Mouse (Mus musculus) gastrocnemius, postnatal 36 days (tissue): ENCODE results near the gene Klf13. TPM values are rescaled to one million over a fixed set of nuclear protein-coding genes. Genes with fewer than 3 reads are reported as not detected.
A peak's percentile ranks its signal among the peaks of the same experiment; 100 is the strongest.

ENCODE experiments used
- DNase-seq, 2 experiments: peaks; one replicate each; pipeline ENCODE4 v3.0.0; 2022
- intact Hi-C: fragments of 180-260 bp; cut with DNase I; formaldehyde crosslinking; loops from one replicate; pipeline ENCODE4 v1.15.1; 2025
- long read RNA-seq, 2 experiments: library from polyadenylated mRNA; stranded (forward); transcript quantifications; one replicate each; pipeline ENCODE4 v2.0.0; 2021
- total RNA-seq, 2 experiments: library from RNA; stranded (reverse); gene quantifications; 2 replicates each; pipeline ENCODE4 v1.2.3; 2021

Gene Klf13
- total RNA-seq, result 10 to 100 TPM; 42.3 to 47.7 TPM
- long read RNA-seq, experiment 1, full-length matches to known transcripts, result 2 of 18 reads
- long read RNA-seq, experiment 1, partial matches to known transcripts, result 3 of 18 reads
- long read RNA-seq, experiment 1, other reads (novel, unspliced or antisense), result 13 of 18 reads
- long read RNA-seq, experiment 2, full-length matches to known transcripts, result 6 of 26 reads
- long read RNA-seq, experiment 2, partial matches to known transcripts, result 2 of 26 reads
- long read RNA-seq, experiment 2, other reads (novel, unspliced or antisense), result 18 of 26 reads

DNA sequence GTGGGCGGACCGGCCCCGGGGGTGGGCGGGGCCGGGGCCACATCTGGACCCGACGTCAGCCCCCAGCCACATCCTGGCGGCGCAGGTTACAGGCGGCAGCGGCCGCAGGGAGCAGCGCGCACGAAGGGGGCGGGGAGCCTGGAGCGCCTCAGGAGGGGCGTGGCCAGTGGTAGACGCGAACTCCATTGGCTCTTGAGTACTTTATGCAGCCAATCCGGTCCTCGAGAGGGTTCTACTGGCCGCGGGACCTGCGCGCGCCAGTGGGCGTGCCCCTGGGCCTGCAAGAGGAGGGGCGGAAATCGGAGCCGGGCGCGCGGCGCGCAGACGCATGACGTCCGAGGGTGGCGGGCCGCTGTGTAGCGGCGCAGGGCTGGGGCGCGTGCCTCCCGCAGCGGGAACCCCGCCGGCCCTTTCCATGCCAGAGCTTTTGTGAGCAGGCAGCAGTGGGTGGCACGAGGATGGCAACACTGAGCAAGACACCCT, at the start of gene Klf13:
Gene Klf13 (minus strand): TSS at position 2 of the 483 bp plus-strand sequence.
- DNase-seq, result peak; percentile 92 to 95
- intact Hi-C loops, result loop anchor here (5.0 kb wide), 4 partner anchors 42 to 453 kb away; partner anchors contain the start of genes Mcee and Mphosph10

DNA sequence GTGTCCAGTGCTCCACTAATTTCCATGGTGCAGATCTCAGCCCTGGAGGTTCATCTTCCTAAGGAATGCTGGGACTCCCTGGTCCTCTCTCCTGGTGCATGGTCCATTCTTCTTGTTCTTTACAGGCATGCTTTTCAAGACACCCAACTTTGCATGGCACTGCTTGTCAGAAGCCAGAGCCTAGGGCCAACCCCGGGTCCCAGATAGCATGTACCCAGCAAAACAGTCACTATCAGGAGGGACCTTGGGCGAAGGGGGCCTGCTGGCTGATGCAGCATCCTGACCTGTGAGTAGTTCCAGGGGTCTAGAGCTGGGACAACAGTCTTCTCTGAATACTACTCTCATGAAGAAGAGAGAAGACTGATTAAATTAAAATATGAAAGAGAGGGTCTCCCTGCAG, 49.7 kb upstream of the Klf13 start:
- intact Hi-C loops, result no loop called here
- DNase-seq, result no peak

DNA sequence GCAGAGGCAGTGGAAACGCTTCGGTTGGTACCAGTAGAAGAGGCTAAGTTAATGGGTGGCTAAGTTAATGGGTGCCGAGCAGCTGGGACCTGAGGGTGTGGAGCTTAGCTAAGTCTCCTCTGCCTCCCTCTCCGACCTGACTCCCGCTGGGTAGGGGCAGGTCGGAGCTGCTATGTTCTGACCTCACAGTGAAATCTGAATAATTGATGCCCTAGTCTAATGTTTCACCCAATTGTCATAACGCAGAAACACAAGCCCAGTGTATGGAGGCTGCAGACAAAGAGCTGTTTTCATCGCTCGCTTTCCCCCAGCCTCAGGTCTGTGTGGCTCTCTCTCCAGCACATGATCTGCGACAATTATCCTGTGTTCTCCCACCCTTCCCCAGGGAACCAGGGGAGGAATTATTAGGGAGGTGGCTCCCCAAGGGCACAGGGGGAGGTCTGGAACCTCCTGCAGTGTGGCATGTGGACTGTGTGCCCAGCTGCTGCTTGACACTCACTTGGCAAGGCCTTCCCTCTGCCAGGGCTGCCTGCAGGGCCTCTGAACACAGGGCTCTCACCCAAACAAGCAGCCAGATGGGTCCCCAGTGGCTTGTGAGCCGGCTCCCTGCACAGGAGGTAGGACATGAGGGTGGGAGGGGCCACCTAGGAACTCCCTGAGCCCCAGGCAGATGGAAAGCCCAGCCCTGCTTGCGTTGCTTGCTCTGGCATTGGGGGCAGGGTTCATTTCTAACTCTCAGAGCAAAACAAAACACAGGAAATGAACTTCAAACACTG, 47.9 kb upstream of the Klf13 start:
- intact Hi-C loops, result no loop called here
- no peak for DNase-seq

DNA sequence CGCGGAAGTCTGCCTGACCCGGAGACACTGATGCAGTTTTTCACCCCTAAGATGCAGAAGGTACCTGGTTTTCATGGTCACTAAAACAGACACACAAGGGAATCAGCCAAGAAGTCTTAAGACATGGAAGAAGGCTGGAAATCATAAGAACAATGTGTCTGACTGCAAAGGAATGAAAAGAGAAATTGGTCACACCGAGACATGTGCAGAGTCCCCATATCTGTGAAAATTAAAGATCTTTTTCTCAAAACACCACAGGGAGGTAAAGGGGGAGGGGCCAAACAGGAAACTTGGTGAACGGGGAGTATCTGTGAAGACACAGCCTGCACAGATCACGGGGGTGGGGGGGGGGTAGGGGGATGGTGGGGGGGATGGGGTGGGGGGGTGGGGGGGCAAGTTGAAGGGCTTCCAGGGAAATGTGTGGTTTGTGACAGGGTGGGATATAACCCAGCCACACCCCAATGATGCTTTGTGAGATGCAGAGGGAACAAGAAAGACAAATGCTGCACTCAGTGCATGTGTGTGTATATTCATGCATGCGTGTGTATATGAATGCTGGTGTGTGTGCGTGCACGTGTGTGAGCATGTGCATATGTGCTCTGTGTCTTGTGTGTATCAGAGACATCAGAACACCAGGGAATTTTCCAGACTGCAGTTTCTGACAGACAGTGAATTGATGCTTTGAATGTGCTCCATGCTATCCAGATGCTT, 47.1 kb upstream of the Klf13 start:
- DNase-seq, result no peak
- intact Hi-C loops, result no loop called here

DNA sequence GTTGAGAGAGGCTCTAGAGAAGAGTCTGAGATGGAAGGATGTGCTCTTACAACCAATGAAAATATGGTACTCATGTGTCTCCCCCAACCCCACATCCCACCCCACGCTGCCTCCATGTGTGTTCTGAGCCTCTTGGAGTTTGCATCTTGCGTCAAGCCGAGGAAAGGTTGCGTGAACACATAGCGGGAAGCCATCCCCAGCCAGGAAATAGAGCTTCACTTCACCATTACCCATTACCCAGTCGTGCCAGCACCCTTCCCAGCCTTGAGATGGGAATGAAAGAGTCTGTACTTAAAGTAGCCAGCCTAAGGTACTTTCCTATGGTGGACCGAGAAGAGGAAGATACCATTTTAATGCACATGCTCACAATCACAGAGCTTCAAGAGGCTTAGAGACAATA, 46.6 kb upstream of the Klf13 start:
- DNase-seq, result no peak
- intact Hi-C loops, result no loop called here

DNA sequence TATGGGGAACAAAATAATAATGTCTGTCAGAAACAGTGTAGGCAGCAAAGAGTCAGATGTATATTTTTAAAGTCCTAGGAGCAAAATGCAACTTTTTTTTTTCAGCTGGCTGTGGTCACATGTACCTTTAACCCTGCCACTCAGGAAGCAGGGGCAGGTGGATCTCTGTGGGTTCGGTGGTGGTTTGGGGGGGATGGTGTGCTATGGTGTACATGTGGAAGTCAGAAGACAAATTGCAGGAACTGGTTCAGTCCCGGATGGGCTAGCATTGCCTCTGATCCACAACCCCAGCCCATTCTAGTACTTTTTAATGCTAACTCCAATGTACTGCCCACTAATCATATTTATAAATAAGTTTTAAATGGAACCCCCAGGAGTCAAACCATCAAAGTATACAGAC, 45.6 kb upstream of the Klf13 start:
- DNase-seq, result no peak
- intact Hi-C loops, result no loop called here

DNA sequence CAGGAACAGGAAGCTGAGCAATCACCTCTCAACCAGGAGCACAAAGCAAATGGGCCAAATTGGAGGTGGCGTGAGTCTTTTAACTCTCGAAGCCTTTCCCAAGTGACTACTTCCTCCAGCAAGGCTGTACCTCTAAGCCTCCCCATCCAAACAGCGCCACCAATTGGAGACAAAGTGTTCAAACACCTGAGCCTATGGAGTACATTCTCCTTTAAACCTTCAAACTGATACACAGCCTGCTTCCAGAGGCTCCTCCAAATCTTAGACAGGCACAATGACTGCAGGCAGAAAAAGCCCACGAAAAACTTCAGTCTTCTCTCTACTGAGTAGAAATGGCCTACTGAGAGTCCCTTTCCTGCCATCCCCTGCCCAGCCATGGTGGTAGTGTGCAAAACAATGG, 38.9 kb upstream of the Klf13 start:
- DNase-seq, result no peak
- intact Hi-C loops, result no loop called here

DNA sequence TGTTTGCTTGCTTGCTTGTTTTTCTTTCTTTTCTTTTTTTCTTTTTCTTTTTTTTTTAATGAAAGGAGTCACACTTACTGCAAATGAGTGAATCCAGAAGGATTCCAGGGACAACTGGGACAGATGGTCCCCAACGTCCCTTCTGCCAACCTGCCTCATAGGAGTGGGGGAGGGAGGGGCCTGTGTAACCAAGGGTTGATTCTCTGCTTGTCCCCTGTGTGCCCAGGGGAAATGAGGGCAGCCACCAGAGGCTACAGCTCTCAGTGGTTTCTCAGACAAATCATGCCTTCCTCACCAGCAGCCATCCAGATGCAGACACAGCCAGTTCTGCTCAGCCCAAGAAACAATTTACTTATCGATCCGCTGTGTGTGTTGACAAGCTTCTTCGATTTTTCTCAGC, 32.3 kb upstream of the Klf13 start:
- intact Hi-C loops, result no loop called here
- DNase-seq, result no peak

DNA sequence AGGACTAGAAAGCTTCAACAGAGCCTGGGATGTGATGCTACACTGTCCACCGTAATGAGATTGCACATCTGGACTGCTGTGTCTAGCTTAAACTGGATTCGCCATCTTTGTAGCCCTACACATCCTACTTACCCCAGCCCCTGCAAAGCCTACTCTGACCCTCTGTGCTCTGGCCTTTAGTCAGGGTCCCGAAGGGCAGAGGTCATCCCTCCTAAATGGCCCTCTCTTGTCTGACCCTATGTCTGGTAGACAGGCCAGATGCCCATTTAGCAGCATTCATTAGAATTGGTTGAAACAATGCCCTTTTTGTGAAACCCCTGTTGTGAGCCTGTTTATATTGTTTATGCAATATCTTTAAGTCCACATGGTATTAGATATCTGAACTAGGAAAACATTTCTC, 31.2 kb upstream of the Klf13 start:
- intact Hi-C loops, result no loop called here
- DNase-seq, result no peak

DNA sequence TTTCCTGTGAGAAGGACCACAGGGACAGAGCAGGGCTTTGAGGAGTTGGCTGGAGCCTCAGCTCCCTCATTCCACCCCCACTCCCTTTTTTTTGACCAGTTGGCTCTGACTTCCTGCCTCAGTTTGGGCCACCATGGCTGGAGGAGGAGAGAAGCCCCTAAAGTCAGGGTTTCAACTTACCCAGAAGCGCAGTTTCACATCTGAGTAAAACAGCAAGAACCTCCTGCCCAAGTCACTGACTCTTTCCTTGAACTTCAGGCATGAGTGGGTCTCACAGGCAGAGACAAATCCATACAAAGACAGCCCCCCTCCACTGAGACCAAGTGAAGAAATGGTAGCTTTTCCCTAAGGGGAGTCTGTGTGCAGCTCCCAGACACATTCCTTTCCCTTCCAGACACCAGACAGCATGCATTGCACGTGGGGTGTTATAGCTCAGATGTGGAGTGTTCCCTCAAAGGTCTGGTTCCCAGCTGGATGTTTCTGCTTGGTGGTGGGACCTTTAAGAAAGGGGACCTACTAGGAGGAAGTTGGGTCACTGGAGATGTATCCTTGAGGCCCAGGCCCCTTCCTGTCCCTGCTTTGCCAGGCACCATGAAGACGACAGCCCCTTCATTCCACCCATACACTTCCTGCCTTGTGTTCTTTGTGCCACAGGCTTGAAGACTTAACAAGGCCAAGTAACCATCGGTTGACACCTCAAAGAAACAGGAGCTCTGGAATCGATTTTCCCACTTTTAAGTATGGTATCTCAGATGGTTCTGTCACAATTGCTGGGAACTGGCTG, 27.1 kb upstream of the Klf13 start:
- DNase-seq, result no peak
- intact Hi-C loops, result no loop called here

DNA sequence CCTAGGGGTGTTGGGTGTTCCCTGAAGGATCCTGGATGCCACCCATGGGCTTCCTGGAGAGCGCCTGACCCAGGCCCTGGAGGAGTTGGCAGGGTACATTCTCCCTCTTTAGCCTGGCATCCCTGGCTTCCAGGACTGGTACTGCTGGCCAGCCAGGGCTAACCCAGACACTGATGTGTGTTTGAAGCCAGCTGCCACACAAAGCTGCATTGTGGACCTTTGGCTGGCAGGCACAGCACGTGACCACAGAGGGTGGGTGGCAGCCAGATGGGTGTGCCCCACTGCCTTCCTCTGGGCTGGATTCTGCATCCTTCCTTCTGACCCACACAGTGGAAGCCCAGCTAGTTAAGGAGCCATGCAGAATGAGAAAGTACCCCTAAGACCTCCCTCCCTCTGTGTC, 26.4 kb upstream of the Klf13 start:
- DNase-seq, result peak in 1 of 2 experiments; percentile 12
- intact Hi-C loops, result no loop called here

DNA sequence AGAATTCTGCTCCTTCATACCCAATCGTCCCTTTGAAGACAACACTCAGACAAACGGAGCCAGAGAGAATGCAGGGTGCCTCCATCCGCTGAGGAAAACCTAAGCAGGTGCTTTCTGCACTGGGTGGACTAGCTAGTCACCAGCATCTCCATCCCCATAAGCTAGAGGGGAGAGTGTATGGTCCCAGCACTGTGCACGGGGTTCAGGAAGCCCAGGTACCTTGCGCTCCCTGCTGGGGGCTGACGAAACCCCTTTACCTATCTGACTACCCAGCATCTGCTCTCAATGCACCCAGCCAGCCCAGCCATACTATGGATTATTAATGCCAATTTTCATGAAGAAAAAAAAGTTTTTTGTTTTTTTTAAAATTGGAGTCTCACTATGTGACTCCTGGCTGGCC, 25.4 kb upstream of the Klf13 start:
- DNase-seq, result no peak
- intact Hi-C loops, result no loop called here

DNA sequence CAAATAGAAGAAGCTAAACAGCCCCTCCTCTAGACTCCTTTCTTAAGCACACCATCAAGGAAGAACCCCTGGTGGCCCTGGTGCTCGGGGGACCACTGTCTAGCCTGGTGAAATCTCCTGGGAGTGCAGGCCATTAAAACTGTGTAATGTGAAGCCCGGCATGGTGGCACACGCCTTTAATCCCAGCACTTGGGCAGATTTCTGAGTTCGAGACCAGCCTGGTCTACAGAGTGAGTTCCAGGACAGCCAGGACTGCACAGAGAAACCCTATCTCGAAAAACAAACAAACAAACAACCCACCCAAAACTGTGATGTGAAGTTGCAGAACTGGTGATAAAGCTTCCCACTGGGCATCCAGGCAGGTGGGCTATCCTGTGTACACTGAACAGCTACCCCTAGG, 24.9 kb upstream of the Klf13 start:
- intact Hi-C loops, result no loop called here
- DNase-seq, result no peak

DNA sequence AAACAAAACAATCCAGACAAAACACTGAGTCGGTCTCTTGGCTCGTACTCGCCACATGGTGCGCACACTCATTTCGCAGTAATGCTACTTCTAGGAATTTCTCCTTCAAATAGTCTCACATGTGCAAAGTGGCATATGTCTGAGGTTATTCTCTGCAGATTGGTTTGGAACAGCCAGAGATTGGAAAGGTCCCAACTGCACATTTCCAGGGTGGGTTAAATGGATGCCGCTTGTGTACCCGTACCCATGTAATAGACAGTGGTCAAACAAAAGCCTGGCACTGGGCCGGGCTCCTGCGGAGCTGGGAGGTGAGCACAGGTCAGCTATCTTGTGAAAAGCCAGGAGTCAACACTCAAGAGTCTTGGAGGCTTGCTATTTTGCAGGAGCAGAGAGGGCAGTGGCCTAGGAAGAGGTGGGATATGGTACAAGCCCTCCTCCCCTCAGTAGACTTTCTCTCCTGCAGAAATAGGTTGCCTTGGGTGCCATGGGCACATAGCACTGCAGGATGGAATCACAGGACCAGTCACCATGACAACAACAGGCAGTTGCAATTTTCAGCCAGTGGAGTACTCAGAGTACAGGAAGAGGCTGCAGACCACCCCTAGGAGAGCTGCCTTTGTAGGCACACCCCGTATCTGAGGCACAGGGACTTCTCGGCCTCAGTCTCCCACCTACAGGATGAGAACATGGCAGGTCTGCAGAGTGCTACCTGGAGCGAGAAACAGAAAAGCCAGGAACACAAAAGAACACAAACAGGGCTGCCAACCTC, 19.3 kb upstream of the Klf13 start:
- intact Hi-C loops, result no loop called here
- DNase-seq, result no peak

DNA sequence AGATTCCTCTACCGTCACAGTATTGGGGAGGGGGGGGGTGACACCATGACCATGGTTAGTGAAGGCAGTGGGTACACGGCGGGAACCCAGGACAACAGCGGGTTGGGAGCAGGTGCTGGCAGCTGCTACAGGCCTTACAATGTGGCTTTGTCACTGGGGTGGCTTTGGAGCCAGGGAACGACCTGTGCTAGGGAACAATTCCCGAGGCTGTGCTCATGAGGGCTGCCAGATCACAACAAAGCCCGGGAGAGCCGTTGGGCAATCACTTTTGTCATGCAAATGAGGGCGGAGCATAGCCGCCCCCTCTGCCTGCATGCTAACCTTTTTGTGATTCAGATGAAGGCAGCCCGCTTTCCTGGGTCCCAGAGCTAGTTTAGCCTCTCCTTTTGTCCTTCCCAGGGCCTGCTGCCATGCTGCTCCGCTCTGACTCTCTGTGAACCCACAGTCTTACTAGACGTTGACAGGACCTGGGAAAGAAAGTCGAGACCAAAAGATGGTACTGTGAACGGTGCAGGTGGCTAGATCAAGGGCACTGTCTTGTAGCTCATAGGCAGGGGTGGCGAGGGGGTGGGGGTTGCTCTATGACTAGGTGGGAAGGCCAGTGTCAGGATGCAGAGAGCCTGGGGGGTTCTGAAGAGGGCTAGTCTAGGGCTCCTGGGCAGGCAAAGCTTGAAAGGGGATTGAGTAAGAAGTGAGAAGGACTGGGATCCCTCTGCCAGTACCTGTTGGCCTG, 18.4 kb upstream of the Klf13 start:
- intact Hi-C loops, result no loop called here
- DNase-seq, result no peak

DNA sequence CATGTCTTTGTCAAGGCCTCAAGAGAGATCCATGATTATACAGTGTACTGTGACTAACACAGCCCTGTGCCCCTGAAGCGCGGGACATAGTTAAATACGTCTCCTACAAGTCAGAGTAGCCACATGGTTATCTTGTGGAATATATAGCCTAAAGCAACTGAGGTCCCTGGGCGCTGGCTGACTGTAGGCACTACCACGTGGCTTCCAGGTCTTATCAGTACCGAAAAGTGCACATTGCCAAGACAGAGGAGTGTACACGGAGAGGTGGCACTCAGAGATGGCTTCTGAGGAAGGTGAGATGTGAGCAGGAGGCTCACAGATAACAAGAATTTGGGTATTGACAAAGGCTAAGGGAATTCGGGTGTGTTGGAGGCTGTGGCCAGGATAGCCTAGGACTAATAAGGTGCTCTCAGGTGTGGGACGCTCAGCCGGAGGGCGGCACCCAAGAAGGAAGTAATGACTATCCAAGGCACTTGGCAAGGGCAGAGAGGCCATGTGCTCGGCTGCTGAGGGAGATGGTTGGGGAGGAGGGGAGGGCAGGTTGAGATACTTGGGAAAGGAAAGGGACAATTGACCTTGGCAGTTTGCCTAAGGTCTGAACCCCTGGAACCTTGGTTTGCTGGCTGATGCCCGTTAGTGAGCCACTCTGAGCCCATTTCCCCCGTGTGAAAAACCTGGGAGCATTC, 17.6 kb upstream of the Klf13 start:
- intact Hi-C loops, result no loop called here
- DNase-seq, result no peak

DNA sequence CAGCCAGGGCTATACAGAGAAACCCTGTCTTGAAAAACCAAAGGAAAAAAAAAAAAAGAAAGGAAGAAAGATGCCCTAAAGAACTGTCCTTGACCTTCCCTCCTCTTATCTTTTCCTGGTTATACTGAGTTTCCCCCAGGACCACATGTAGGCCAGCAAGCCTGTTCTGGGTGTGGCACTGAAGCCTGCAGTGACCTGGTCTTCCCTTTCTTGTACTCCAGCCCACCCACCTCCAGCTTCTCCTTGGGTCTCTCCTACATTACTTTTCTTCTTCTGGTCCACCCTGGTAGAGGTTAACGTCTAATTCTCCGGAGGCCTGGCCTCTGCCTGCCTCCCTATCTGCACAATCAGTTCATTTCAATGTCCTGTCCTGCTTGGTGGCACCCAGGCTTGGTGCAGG, 16.7 kb upstream of the Klf13 start:
- intact Hi-C loops, result no loop called here
- no peak for DNase-seq

DNA sequence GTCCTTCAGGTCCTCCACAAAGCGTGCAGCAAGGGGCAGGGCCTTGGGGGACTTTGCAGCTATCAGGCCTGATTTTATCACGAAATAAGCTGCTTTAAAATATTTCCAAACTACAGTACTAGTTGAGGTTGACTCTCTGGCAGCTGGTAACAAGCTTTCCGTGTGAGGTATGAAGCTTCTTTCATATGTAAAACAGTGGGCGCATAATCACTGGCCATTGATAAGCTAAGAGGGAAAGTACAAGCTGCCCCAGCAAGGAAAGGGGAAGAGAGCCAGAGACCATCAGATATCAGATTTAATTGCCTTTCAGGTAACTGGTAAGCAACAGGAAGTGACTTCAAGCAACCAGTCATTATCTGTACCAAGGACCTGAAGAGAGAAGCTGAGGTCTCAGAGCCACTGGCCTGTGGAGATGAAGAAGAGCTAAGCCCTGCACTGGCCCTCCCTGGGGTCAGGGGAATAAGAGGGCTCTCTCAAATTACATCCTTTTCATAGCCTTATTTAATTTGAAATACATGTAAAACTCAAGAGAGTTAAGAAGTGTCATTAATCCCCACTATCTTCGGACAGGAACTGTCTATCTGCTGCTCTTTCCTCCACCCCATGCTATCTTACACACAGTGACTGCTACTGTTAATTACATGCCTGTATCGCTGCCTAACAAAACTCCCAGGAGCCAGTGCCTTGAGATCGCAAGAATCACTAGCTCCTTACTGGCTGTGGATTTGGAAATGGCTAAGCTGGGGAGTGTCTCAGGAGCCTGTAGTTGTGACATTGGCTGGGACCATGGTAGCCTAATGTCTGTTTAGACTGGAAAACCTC, 13.6 kb upstream of the Klf13 start:
- intact Hi-C loops, result no loop called here
- no peak for DNase-seq
